Mouse (Mus musculus) right cerebral cortex, postnatal 36 days (tissue): Measurements from ENCODE around the gene Noxred1.
"Not testable (repeated sequence)": the region's sequence is repeated elsewhere in the genome, so short reads cannot be mapped to it uniquely, and the experiment has no call there.

Experiments used
- DNase-seq, 2 experiments: peaks; one replicate each; pipeline ENCODE4 v3.0.0; 2022; ENCODE audit warnings: low spot score in 2 of 2, mixed read lengths in 1 of 2

The Noxred1 gene

GRCm38 (mm10) chr12:87229633-87230032 is 8.9 kb downstream of the Noxred1 start:
- DNase-seq, result no peak

GRCm38 (mm10) chr12:87226801-87227200 is 11.7 kb downstream of the Noxred1 start:
- DNase-seq, result no peak

GRCm38 (mm10) chr12:87224950-87225349 is 13.6 kb downstream of the Noxred1 start:
- no peak for DNase-seq

- DNase-seq, result no peak
These were observed 19.2 kb downstream of the Noxred1 start for GRCm38 (mm10) chr12:87219362-87219761.

- DNase-seq, result no peak
These were observed 20.9 kb downstream of the Noxred1 start for GRCm38 (mm10) chr12:87217596-87217995.

- DNase-seq, result no peak
These were observed 22.5 kb downstream of the Noxred1 start for GRCm38 (mm10) chr12:87216053-87216452.

GRCm38 (mm10) chr12:87212844-87213606 is 25.5 kb downstream of the Noxred1 start:
- no peak for DNase-seq

GRCm38 (mm10) chr12:87205789-87206188 is 32.7 kb downstream of the Noxred1 start:
- DNase-seq, result not testable (repeated sequence)

- DNase-seq, result no peak
These were observed 36.8 kb downstream of the Noxred1 start for GRCm38 (mm10) chr12:87201694-87202093.

GRCm38 (mm10) chr12:87199973-87200586 is 38.5 kb downstream of the Noxred1 start, which contains the start of gene Tmed8:
TSS of gene Tmed8 (minus strand) at chr12:87200454.
- peak; percentile 60 to 74 for DNase-seq

GRCm38 (mm10) chr12:87199206-87199972 is 39.1 kb downstream of the Noxred1 start, which contains the start of gene Samd15:
TSS of gene Samd15 (plus strand) at chr12:87199723.
- DNase-seq, result peak; percentile 11 to 18

- DNase-seq, result no peak
These were observed 39.7 kb downstream of the Noxred1 start for GRCm38 (mm10) chr12:87198792-87199191.

- DNase-seq, result no peak
These were observed 42.2 kb downstream of the Noxred1 start for GRCm38 (mm10) chr12:87196310-87196709.

GRCm38 (mm10) chr12:87195069-87195468 is 43.5 kb downstream of the Noxred1 start:
- no peak for DNase-seq

- DNase-seq, result no peak
These were observed 45.5 kb downstream of the Noxred1 start for GRCm38 (mm10) chr12:87193008-87193407.

GRCm38 (mm10) chr12:87177631-87178030 is 60.9 kb downstream of the Noxred1 start:
- no peak for DNase-seq

- no peak for DNase-seq
These were observed 63.2 kb downstream of the Noxred1 start for GRCm38 (mm10) chr12:87175194-87175946.
